Mouse (Mus musculus): Measurements from ENCODE around the gene Fbxo48. TPM values are rescaled to one million over a fixed set of nuclear protein-coding genes. Genes with fewer than 3 reads are reported as not detected.

Fbxo48 gene
- total and polyA plus RNA-seq, 3 experiments = 6.5 to 10.3 (median 7.0) TPM

DNA sequence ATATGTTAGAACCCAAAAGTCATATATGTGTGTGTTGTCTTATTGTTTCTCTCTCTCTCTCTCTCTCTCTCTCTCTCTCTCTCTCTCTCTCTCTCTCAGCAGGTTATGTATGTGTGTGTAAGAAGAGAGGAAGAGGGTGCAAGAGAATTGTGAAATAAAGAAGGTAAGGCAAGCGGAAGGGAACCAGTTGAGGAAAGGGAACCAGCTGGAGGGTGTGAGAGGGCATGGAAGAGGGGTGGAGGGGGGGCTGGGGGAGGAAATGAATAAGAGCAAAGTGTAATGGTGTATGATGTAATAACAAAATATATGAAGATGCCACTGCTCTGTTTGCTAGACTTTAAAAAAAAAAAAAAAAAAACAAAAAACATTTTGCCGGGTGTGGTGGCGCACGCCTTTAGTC is 48.2 kb downstream of the Fbxo48 start:
- H3K9ac ChIP-seq (ENCODE audit: insufficient read depth, low read depth) = peak overlapping the region; percentile 73
- peaks cover 84% of the 10 kb centered on the region for H3K79me2 ChIP-seq (replicated peaks; ENCODE audit: control insufficient read depth, extremely low read depth, insufficient read depth, poor library complexity, severe bottlenecking)
- H3K4me2 ChIP-seq (ENCODE audit: insufficient read depth, low read depth, poor library complexity, severe bottlenecking) = peak overlapping the region; percentile 99
- peaks cover 37 to 60% of the 10 kb centered on the region in 2 experiments for H3K36me3 ChIP-seq (replicated peaks in 1 of 2; ENCODE audit: control insufficient read depth in 1 of 2, insufficient read depth in 1 of 2, low read length in 1 of 2)
- no peak for DNase-seq (ENCODE audit: extremely low read depth)
- no peak; the same call in 1 of the 2 replicates for TF ChIP-seq MXI1 (IDR thresholded peaks at IDR 0.05; ENCODE audit: low read depth, low read length)
- no peak for TF ChIP-seq SIN3A (IDR thresholded peaks at IDR 0.05; ENCODE audit: low read length)
- TF ChIP-seq ETS1 (conservative IDR thresholded peaks at IDR 0.05; ENCODE audit: low read depth, low read length) = no peak
- TF ChIP-seq TCF12 (IDR thresholded peaks at IDR 0.05; ENCODE audit: low read depth, low read length) = no peak
- no peak for TF ChIP-seq NRF1 (IDR thresholded peaks at IDR 0.05; ENCODE audit: low read depth, low read length)
- no peak for TF ChIP-seq HCFC1 (IDR thresholded peaks at IDR 0.05; ENCODE audit: low read depth, low read length)
- no peak for TF ChIP-seq PAX5 (IDR thresholded peaks at IDR 0.05; ENCODE audit: low read length)
- TF ChIP-seq POLR2AphosphoS2 (IDR thresholded peaks at IDR 0.05; ENCODE audit: low read depth, low read length) = no peak
- TF ChIP-seq ZNF384 (IDR thresholded peaks at IDR 0.05; ENCODE audit: low read depth, low read length) = no peak
- no peak for TF ChIP-seq KAT2A (IDR thresholded peaks at IDR 0.05; ENCODE audit: insufficient replicate concordance, low read length)
- TF ChIP-seq ZKSCAN1 (IDR thresholded peaks at IDR 0.05; ENCODE audit: borderline replicate concordance, low read depth, low read length) = no peak
- TF ChIP-seq ZMIZ1 (IDR thresholded peaks at IDR 0.05; ENCODE audit: low read depth, low read length) = no peak
- TF ChIP-seq BHLHE40 (IDR thresholded peaks at IDR 0.05; ENCODE audit: low read depth, low read length) = no peak
- TF ChIP-seq ZC3H11A (IDR thresholded peaks at IDR 0.05; ENCODE audit: low read depth, low read length) = no peak
- no peak for TF ChIP-seq SMC3 (IDR thresholded peaks at IDR 0.05; ENCODE audit: low read depth, low read length)
- no peak for TF ChIP-seq CTCF (conservative IDR thresholded peaks at IDR 0.05 in 1 of 2, IDR thresholded peaks at IDR 0.05 in 1 of 2; ENCODE audit: low read depth in 2 of 2, low read length in 2 of 2)
- no peak for TF ChIP-seq MAFK (IDR thresholded peaks at IDR 0.05; ENCODE audit: insufficient replicate concordance, low read length)
- no peak for TF ChIP-seq MYC (IDR thresholded peaks at IDR 0.05; ENCODE audit: low read depth, low read length)
- H3K4me1 ChIP-seq (ENCODE audit: control insufficient read depth in 1 of 2, insufficient read depth in 2 of 2) = peaks cover 22 to 93% of the 10 kb centered on the region in 2 experiments
- in situ Hi-C loops (cut with MboI; ENCODE audit: low pct_ligation_motif_present, low pct_unique_long_range_greater_than_20kb, low sequenced_read_pairs) = no loop called here
- H3K27ac ChIP-seq (ENCODE audit: insufficient read depth, low read depth) = peak overlapping the region; percentile 85
- dilution Hi-C loops (cut with MboI; ENCODE audit: extremely low pct_ligation_motif_present, extremely low pct_unique_long_range_greater_than_20kb, low sequenced_read_pairs) = no loop called here
- H3K27me3 ChIP-seq (replicated peaks) = no peaks in the 10 kb centered on the region
- H3K9me3 ChIP-seq (replicated peaks; ENCODE audit: low read length) = no peaks in the 10 kb centered on the region
- H3K4me3 ChIP-seq (replicated peaks in 1 of 3; ENCODE audit: low read depth in 2 of 3, low read length in 2 of 3, poor library complexity in 1 of 3) = no peak overlapping the region

DNA sequence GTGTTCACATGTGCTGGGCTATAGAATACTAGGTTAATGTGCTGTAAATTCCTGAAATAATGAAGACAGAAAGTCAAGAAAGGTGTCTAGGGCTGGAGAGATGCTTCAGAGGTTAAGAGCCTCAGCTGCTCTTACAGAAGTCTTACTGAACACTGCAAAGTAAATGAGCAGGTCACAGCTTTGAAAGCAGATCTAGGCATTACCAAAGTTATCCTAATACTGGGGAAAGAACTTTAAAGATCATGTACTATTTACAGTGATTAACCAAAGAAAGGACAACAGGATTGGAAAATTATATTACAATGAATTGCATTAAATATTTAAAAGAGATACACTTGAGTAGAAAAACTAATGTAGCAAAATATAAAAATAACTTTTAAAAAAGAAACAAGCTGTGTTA is 48.8 kb downstream of the Fbxo48 start:
- DNase-seq (ENCODE audit: extremely low read depth) = no peak
- Histone ChIP-seq H3K27me3 (replicated peaks) (no peaks in the 10 kb centered on the region), H3K36me3 (replicated peaks in 1 of 2; ENCODE audit: control insufficient read depth in 1 of 2, insufficient read depth in 1 of 2, low read length in 1 of 2) (peaks cover 32 to 56% of the 10 kb centered on the region in 2 experiments), H3K4me1 (ENCODE audit: control insufficient read depth in 1 of 2, insufficient read depth in 2 of 2) (peaks cover 22 to 96% of the 10 kb centered on the region in 2 experiments), H3K4me3 (replicated peaks in 1 of 3; ENCODE audit: low read depth in 2 of 3, low read length in 2 of 3, poor library complexity in 1 of 3) (no peak overlapping the region), H3K9ac (ENCODE audit: insufficient read depth, low read depth) (peak overlapping the region; percentile 73), H3K4me2 (ENCODE audit: insufficient read depth, low read depth, poor library complexity, severe bottlenecking) (peak overlapping the region; percentile 99), H3K27ac (ENCODE audit: insufficient read depth, low read depth) (peak overlapping the region; percentile 85), H3K9me3 (replicated peaks; ENCODE audit: low read length) (no peaks in the 10 kb centered on the region), H3K79me2 (replicated peaks; ENCODE audit: control insufficient read depth, extremely low read depth, insufficient read depth, poor library complexity, severe bottlenecking) (peaks cover 85% of the 10 kb centered on the region)
- dilution Hi-C loops (cut with MboI; ENCODE audit: extremely low pct_ligation_motif_present, extremely low pct_unique_long_range_greater_than_20kb, low sequenced_read_pairs) (no loop called here), in situ Hi-C loops (cut with MboI; ENCODE audit: low pct_ligation_motif_present, low pct_unique_long_range_greater_than_20kb, low sequenced_read_pairs) (loop anchor here (5.0 kb wide), 1 partner anchor 33 kb away; no protein-coding TSS in a partner anchor)
- TF ChIP-seq MXI1 (IDR thresholded peaks at IDR 0.05; ENCODE audit: low read depth, low read length) = peak; percentile 97
- TF ChIP-seq ZKSCAN1 (IDR thresholded peaks at IDR 0.05; ENCODE audit: borderline replicate concordance, low read depth, low read length) = no peak
- TF ChIP-seq POLR2AphosphoS2 (IDR thresholded peaks at IDR 0.05; ENCODE audit: low read depth, low read length) = no peak
- TF ChIP-seq CTCF (conservative IDR thresholded peaks at IDR 0.05 in 1 of 2, IDR thresholded peaks at IDR 0.05 in 1 of 2; ENCODE audit: low read depth in 2 of 2, low read length in 2 of 2) = no peak
- TF ChIP-seq CHD1 (IDR thresholded peaks at IDR 0.05; ENCODE audit: low read depth, low read length) = 0 out of 2 replicates have a peak, but pooled peaks have one; percentile 49
